Mouse (Mus musculus) left cerebral cortex, postnatal 10 days (tissue): ENCODE results near the gene Osm. TPM values are rescaled to one million over a fixed set of nuclear protein-coding genes. Genes with fewer than 3 reads are reported as not detected.
A peak's percentile ranks its signal among the peaks of the same experiment; 100 is the strongest.

Experiments used
- DNase-seq, 2 experiments: peaks; one replicate each; pipeline ENCODE4 v3.0.0; 2021 to 2022; ENCODE audit warnings: low spot score in 2 of 2, mixed read lengths in 1 of 2; ENCODE audit errors: extremely low spot score in 1 of 2
- intact Hi-C: fragments of 180-260 bp; cut with DNase I; formaldehyde crosslinking; loops from one replicate; pipeline ENCODE4 v1.15.1; 2025
- total RNA-seq, 2 experiments: library from RNA; stranded (reverse); gene quantifications; 2 replicates each; pipeline ENCODE4 v1.2.3; 2021

Gene Osm
- total RNA-seq, 2 experiments from 2014 or later = not detected

GRCm38 (mm10) chr11:4260463-4261187 lies 24.4 kb downstream of the Osm start:
- intact Hi-C loops = loop anchor here (10.0 kb wide), 1 partner anchor 604 kb away; no protein-coding TSS in a partner anchor
- peak in 1 of 2 experiments; percentile 47 for DNase-seq

GRCm38 (mm10) chr11:4261188-4261494 lies 24.9 kb downstream of the Osm start:
- intact Hi-C loops = loop anchor here (10.0 kb wide), 1 partner anchor 604 kb away; no protein-coding TSS in a partner anchor
- peak in 1 of 2 experiments; percentile 68 for DNase-seq

- DNase-seq = peak; percentile 31 to 80
- intact Hi-C loops = loop anchor here (10.0 kb wide), 1 partner anchor 603 kb away; no protein-coding TSS in a partner anchor
Observed at GRCm38 (mm10) chr11:4261969-4262368, 25.7 kb downstream of the Osm start.

GRCm38 (mm10) chr11:4262847-4263246 lies 26.6 kb downstream of the Osm start:
- intact Hi-C loops = loop anchor here (10.0 kb wide), 1 partner anchor 602 kb away; no protein-coding TSS in a partner anchor
- no peak for DNase-seq

GRCm38 (mm10) chr11:4263296-4263695 lies 27.1 kb downstream of the Osm start:
- intact Hi-C loops = loop anchor here (10.0 kb wide), 1 partner anchor 602 kb away; no protein-coding TSS in a partner anchor
- no peak for DNase-seq

- intact Hi-C loops = loop anchor here (10.0 kb wide), 1 partner anchor 601 kb away; no protein-coding TSS in a partner anchor
- no peak for DNase-seq
Observed at GRCm38 (mm10) chr11:4264066-4264465, 27.8 kb downstream of the Osm start.

- intact Hi-C loops = loop anchor here (10.0 kb wide), 1 partner anchor 598 kb away; no protein-coding TSS in a partner anchor
- DNase-seq = no peak
Observed at GRCm38 (mm10) chr11:4266271-4267201, 30.3 kb downstream of the Osm start.

- intact Hi-C loops = loop anchor here (10.0 kb wide), 1 partner anchor 598 kb away; no protein-coding TSS in a partner anchor
- no peak for DNase-seq
Observed at GRCm38 (mm10) chr11:4267202-4267578, 31.0 kb downstream of the Osm start.

GRCm38 (mm10) chr11:4268500-4268899 lies 32.3 kb downstream of the Osm start:
- intact Hi-C loops = loop anchor here (10.0 kb wide), 1 partner anchor 596 kb away; no protein-coding TSS in a partner anchor
- no peak for DNase-seq

GRCm38 (mm10) chr11:4270744-4271459 lies 34.7 kb downstream of the Osm start:
- no peak for DNase-seq

GRCm38 (mm10) chr11:4271544-4271943 lies 35.3 kb downstream of the Osm start:
- intact Hi-C loops = no loop called here
- DNase-seq = no peak

More at GRCm38 (mm10) chr11:4270744-4271459, 34.7 kb downstream of the Osm start:
- intact Hi-C loops = no loop called here

GRCm38 (mm10) chr11:4276411-4276861 lies 40.2 kb downstream of the Osm start:
- DNase-seq = no peak

GRCm38 (mm10) chr11:4279909-4280308 lies 43.7 kb downstream of the Osm start:
- no peak for DNase-seq
- intact Hi-C loops = no loop called here

More at GRCm38 (mm10) chr11:4276411-4276861, 40.2 kb downstream of the Osm start:
- intact Hi-C loops = no loop called here

GRCm38 (mm10) chr11:4281852-4282251 lies 45.6 kb downstream of the Osm start:
- intact Hi-C loops = no loop called here
- no peak for DNase-seq

GRCm38 (mm10) chr11:4283627-4284026 lies 47.4 kb downstream of the Osm start:
- intact Hi-C loops = no loop called here
- peak in 1 of 2 experiments; percentile 47 for DNase-seq

GRCm38 (mm10) chr11:4289280-4289679 lies 53.1 kb downstream of the Osm start:
- DNase-seq = no peak
- intact Hi-C loops = no loop called here
